Mouse (Mus musculus): ENCODE measurements around the gene Kctd6.

Gene Kctd6

GRCm38 (mm10) chr14:8213803-8214224, at the start of gene Kctd6:
Gene Kctd6, plus strand, starts transcription at chr14:8214140.
- peak; percentile 95 for DNase-seq (ENCODE audit: low read depth, low spot score)

GRCm38 (mm10) chr14:8164463-8164862, 49.5 kb upstream of the Kctd6 start:
- DNase-seq (ENCODE audit: low read depth, low spot score), result no peak

- DNase-seq (ENCODE audit: low read depth, low spot score), result peak; percentile 97
Observed at GRCm38 (mm10) chr14:8172507-8173410, 41.2 kb upstream of the Kctd6 start, which contains the start of gene Pdhb. Gene Pdhb, minus strand, starts transcription at chr14:8173025.

- peak; percentile 13 for DNase-seq (ENCODE audit: low read depth, low spot score)
Observed at GRCm38 (mm10) chr14:8173542-8174250, 40.2 kb upstream of the Kctd6 start.

GRCm38 (mm10) chr14:8174634-8175033, 39.3 kb upstream of the Kctd6 start:
- no peak for DNase-seq (ENCODE audit: low read depth, low spot score)

GRCm38 (mm10) chr14:8176251-8176650, 37.7 kb upstream of the Kctd6 start:
- DNase-seq (ENCODE audit: low read depth, low spot score), result no peak

- no peak for DNase-seq (ENCODE audit: low read depth, low spot score)
Observed at GRCm38 (mm10) chr14:8180371-8181035, 33.4 kb upstream of the Kctd6 start.

GRCm38 (mm10) chr14:8183330-8183729, 30.6 kb upstream of the Kctd6 start:
- no peak for DNase-seq (ENCODE audit: low read depth, low spot score)

GRCm38 (mm10) chr14:8186278-8187045, 27.5 kb upstream of the Kctd6 start:
- DNase-seq (ENCODE audit: low read depth, low spot score), result no peak

GRCm38 (mm10) chr14:8190556-8190955, 23.4 kb upstream of the Kctd6 start:
- no peak for DNase-seq (ENCODE audit: low read depth, low spot score)

- no peak for DNase-seq (ENCODE audit: low read depth, low spot score)
Observed at GRCm38 (mm10) chr14:8191331-8191965, 22.5 kb upstream of the Kctd6 start.

GRCm38 (mm10) chr14:8192727-8193126, 21.2 kb upstream of the Kctd6 start:
- no peak for DNase-seq (ENCODE audit: low read depth, low spot score)

GRCm38 (mm10) chr14:8200769-8201168, 13.2 kb upstream of the Kctd6 start:
- DNase-seq (ENCODE audit: low read depth, low spot score), result no peak

- no peak for DNase-seq (ENCODE audit: low read depth, low spot score)
Observed at GRCm38 (mm10) chr14:8201715-8202114, 12.2 kb upstream of the Kctd6 start.

- no peak for DNase-seq (ENCODE audit: low read depth, low spot score)
Observed at GRCm38 (mm10) chr14:8206179-8206910, 7.6 kb upstream of the Kctd6 start.

GRCm38 (mm10) chr14:8207105-8207504, 6.8 kb upstream of the Kctd6 start:
- no peak for DNase-seq (ENCODE audit: low read depth, low spot score)

- no peak for DNase-seq (ENCODE audit: low read depth, low spot score)
Observed at GRCm38 (mm10) chr14:8207543-8207942, 6.4 kb upstream of the Kctd6 start.

- DNase-seq (ENCODE audit: low read depth, low spot score), result no peak
Observed at GRCm38 (mm10) chr14:8208876-8209275, 5.1 kb upstream of the Kctd6 start.

- DNase-seq (ENCODE audit: low read depth, low spot score), result no peak
Observed at GRCm38 (mm10) chr14:8209896-8210295, 4.0 kb upstream of the Kctd6 start.

GRCm38 (mm10) chr14:8212996-8213395, 944 bp upstream of the Kctd6 start:
- no peak for DNase-seq (ENCODE audit: low read depth, low spot score)
